Mouse (Mus musculus) retina, postnatal 1 day (tissue): ENCODE data around the gene Gucy2d.

Experiments
- DNase-seq: peaks from one replicate; pipeline ENCODE4 v3.0.0-alpha.2; 2012

Gene Gucy2d

DNA sequence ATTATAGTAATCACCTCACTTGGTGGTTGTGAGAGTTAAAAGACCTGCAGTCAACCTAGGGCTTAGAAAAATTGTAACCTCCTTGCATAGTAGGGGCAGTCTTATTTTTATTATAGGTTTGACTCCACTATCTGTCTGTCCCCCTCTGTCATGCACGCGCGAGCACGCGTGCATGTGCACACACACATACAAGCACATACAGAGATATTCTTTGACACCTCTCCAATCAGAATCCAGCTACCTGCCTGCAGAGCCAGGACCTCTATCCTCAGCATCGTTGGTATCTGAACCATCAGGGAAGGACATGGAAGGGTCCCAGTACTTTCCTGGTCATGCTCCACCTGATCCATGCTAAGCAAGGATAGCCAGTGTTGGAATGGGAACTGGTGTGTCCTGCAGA, 50.7 kb downstream of the Gucy2d start:
- no peak for DNase-seq

DNA sequence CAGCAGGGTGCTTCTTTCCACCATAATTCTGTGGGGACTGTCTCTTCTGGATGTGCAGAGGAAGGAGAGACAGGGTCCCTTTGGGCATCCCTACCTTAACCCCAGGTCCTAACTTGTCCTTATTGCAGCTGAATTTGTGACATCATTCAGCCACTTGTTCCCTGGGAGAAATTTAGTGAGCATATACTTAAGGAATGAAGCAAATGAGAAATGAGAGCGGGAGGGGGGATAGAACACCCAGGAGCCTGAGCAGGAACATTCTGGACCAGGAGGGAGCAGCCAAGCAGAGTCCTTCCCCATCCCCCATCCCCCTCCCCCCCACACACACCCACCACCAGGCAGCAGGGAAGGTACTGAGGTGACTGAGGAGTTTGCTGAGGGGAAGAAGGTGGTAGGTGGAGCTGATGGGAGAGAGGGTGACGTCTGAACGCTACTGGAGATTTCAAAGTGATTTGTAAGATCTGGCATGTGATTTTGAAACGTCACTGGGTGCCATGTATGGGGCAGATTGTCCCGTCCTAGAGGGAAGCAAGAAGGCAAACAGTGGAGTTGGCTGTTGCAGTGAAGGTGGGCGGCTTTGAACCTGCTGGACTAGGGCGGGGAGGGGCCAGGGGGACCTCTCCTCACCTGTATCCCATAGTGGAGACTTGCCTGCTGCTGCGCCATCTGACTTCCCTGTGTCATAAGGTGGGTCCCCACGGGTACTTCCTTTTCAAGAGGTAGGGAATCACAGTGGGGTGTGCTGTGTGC, 51.4 kb downstream of the Gucy2d start:
- DNase-seq = no peak

DNA sequence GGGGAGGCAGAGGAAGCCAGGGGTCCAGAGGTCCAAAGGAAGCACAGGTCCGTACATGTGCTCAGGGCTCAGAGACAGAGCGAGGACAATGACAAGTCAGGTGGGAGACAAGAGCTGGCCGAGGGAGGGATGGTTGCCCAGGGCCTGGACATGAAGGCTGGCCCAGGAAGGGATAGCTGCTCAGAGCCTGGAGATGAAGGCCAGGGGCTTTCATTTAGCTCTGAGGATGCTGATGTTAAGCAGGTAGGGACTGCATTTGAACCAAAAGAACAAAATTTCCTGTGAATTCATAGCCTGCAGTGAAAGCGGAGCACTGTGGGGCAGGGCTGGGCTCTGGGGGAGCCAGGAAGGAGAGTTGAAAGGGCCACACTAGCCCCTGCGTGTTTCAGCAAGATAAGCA, 52.1 kb downstream of the Gucy2d start:
- DNase-seq = no peak

DNA sequence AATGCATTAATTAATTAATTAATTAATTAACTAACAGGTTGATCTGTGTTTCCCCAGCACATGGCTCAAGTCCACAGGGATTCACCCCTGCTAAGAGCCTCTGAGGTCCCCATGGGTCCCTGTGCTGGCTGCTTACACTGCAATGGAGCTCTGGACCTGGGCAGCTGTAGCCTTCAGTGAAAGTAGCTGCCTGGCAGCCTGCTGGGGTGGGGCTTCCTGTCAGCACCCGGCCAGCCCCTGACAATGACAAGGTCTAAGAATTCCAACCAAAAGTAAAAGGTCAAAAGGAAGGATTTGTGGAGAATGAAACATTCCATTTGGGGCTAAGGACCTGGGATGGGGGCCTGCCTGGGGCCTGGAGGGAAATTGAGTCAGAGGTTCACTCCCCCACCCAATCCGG, 53.1 kb downstream of the Gucy2d start:
- no peak for DNase-seq

DNA sequence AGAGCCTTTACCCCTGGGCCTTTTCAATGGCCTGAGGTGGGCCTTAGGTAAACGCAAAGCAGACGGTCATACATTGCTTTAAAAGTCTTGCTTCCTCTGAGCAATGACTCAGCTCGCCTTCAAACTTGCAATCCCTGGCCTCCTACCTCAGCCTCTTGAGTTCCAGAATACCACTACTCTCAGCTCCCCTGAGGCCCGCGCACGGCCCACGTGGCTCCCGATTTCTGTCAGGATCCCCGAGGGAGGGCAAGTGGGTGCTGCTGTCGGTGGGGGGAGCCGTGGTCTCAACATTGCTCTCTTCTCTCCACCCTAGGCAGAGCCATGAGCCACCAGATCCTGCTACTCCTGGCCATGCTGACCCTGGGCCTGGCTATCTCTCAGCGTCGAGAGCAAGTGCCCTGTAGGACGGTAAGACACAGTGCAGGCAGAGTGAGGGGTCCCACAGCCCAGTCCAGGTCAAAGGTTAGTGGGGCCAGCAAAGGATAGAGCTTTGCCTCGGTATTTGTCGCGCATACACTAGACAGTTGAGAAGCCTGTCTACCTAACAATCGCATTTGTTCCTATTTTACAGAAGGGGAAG, 53.8 kb downstream of the Gucy2d start:
- no peak for DNase-seq

DNA sequence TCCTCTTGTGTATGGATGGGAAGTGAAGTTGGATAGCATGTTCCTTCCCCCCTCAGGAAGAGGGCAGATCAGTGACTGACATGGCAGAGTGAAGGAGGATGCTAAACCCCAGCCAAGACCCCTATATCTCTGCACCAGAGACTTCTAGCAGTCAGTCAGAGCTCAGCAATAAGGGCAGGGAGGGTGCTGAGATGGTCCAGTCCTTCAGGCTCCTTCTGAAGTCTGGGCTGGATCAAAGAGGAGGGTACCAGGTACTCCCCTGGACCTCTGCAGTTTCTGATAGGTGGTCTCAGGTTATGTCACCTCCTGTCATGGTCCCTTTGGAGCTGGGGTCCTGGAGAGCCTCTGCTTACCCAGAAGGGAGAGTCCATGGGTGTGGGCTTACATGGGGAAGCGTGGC, 55.4 kb downstream of the Gucy2d start:
- no peak for DNase-seq

DNA sequence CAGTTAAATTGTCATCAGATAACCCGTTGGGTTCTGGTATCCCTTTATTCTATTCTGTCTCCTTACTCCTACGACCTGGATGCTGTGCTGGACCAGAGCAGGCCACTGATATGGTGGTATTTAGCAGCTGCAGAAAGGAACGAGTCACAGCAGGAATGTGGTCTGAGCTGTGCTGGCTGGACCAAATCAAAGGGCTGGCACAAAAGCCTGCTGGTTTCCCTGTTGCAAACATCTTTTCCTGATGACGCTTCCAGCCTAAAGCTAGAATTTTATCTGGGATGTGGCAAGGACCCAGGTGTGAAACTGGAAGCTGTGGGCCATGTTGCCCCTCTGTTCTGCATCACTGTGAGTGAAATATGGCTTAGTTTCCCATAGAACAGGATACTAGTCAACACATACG, 57.2 kb downstream of the Gucy2d start:
- no peak for DNase-seq

DNA sequence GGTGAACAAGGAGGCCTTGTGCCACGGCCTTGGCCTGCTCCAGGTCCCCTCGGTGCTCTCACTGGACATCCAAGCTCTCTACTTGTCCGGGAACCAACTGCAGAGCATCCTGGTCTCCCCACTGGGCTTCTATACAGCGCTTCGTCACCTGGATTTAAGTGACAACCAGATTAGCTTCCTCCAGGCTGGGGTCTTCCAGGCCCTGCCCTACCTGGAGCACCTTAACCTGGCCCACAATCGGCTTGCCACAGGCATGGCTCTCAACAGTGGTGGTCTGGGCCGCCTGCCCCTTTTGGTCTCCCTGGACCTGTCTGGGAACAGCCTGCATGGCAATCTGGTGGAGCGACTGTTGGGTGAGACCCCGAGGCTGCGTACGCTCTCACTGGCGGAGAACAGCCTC, 57.9 kb downstream of the Gucy2d start:
- DNase-seq = no peak

DNA sequence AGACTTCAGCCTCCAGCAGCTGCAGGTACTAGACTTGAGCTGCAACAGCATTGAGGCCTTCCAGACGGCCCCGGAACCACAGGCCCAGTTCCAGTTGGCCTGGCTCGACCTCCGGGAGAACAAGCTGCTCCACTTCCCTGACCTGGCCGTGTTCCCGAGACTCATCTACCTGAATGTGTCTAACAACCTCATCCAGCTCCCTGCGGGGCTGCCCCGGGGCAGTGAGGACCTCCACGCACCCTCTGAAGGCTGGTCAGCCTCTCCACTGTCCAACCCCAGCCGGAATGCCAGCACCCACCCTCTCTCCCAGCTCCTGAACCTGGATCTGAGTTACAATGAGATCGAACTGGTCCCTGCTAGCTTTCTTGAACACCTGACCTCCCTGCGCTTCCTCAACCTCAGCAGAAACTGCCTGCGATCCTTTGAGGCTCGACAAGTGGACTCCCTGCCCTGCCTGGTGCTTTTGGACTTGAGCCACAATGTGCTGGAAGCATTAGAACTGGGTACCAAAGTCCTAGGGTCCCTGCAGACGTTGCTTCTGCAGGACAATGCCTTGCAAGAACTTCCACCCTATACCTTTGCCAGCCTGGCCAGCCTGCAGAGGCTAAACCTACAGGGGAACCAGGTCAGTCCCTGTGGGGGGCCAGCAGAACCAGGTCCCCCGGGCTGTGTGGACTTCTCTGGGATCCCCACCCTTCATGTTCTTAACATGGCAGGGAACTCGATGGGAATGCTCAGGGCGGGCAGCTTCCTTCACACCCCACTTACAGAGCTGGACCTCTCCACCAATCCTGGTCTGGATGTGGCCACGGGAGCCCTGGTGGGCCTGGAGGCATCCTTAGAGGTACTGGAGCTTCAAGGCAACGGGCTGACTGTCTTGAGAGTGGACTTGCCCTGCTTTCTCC, 58.7 kb downstream of the Gucy2d start:
- DNase-seq = no peak

DNA sequence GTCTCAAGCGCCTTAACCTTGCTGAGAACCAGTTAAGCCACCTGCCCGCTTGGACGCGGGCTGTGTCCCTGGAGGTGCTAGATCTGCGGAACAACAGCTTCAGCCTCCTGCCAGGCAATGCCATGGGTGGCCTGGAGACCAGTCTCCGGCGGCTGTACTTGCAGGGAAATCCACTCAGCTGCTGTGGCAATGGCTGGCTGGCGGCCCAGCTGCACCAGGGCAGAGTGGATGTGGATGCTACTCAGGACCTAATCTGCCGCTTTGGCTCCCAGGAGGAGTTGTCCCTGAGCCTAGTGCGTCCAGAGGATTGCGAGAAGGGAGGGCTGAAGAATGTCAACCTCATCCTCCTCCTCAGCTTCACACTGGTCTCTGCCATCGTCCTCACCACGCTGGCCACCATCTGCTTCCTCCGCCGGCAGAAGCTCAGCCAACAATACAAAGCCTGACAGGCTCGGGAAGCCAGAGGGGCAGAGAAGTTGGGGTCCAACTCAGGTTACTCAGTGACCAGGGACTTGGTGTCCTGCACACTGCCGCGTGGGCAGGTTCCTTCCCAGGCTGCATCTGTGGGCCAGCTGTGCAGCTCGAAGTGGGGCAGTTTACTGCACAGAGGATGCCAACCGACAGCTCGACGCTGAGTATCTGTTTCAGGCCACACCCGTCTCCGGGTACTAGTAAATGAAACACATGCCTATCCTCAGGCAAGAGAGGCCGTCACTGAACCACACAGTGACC, 59.5 kb downstream of the Gucy2d start:
- no peak for DNase-seq

DNA sequence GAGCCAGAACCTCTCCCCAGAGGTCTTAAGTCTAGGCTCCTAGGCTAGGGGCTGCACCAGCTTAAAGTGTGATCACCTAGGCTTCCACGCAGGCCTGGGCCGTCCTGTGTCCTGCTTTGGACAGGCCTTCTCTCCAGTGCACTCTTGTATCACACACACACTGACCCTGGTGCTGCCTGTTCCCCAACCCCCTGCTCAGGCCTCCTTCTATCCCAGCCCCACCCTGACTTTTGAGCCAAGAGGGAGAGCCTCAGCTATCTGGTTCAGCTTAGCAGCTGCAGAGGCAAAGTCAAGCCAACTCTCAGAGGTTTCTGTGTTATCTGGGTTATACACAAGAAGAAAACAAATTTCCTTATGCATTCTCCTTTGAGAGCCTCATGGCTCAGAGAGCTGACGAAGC, 60.3 kb downstream of the Gucy2d start:
- no peak for DNase-seq

DNA sequence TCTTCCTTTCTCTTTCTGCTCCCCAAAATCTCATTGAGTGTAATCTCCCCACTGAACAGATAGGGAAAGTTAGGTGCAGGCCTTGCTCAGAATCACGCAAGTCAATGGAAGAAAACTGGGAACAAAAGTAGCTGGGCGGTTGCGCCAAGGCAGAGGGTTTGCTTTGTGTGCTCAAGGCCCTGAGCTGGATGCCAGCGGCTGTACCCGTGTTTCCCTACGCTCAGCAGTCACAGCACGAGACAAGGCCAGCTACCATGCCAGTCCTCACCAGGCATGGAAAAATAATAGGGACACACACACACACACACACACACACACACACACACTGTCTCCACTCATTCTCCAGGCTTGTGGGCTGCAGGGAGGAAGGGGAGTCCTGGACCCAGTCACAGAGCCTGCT, 60.9 kb downstream of the Gucy2d start:
- DNase-seq = no peak

DNA sequence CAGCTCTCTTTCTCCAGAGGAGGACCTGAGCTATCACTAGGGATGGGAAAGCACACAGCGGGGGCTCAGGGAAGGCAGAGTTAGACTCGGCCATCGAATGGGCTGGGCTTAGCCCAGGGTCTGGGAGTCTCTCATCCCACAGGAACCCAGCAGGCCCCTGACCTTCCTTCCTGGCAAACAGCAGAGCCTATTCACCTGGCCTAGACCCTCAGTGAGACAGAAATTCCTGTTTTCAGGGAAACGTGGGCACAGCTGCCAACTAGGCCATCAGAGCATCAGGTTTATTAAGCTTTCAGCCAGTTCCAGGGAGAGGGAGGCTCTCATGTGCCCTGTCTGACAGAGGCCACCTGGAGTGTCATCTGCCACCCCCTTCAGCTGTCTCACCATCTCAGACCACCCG, 62.7 kb downstream of the Gucy2d start:
- no peak for DNase-seq

DNA sequence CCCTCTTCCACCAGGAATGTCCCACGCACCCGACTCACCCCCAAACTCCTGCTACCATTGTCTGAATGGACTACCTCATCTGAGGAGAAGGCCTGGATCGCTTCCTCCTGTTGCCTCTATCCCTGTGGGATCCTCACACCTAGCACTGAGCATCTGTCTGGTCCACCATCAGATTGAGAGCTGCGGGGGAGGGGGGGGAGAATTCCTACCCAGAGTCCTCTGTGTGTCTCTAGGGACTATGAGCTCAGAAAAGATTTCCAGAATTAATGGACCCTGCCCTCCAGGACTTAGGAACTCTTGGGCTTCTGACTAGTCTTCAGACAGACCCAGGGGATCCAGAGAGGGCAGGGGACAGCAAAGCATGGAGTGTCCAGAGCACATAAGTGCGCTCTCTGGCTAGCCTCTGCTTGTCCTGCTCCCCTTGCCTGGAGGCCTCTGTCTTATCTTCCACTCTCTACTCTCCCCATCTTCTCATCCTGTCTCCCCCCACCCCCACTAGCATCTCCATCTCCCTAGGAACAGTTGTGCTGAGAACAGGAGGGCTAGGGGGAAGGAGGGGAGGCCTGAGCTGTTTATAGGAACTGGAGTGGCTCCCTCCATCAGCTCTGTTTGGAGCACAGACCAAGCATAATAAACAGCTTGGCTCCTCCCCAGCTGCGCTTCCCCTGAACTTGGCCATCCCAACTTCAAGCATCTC, 63.9 kb downstream of the Gucy2d start:
- no peak for DNase-seq

DNA sequence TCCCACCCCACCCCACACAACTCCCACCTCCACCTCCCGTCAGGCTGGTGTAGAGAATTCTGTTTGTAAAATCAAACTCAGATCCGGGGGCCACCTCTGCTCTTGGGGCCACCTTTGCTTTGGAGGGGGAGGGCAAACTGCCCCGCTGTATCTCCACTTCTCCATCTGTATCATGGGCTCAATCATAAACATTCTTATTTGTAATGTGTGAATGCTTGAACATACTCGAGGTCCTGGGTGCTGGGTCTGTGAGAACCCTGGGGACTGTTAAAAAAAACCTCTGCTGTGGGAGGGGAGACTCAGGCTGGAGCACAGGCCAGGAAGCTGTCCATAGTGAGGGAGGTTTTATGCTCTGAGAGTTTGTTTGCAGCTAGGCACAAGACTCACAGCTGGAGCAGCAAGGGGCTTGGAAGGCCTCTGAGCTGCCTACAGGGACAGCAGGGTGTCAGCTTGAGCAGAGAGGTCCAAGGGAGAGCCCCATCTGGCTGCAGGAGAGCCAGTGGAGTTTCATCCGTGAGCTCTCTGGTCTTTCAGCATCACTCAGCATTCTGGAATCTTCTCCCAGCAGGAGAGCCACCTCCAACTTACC, 64.6 kb downstream of the Gucy2d start:
- no peak for DNase-seq

DNA sequence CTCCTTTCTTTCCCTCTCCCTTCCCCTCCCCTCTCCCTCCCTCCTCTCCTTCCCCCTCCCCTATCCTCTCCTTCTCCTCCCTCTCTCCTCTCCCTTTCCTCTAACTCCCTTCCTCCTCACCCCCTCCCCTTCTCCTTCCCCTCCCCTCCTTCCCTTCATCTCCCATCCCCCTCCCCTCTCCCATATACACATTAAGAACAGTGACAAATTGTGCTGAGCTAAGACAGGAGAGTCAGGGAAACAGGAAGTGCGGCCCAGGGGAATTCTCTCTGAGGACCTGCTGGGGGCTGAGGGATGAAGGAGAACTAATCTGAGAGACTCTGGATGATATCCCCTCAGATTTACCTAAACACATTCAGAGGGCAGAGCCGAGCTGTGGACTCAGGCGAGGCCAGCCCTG, 65.4 kb downstream of the Gucy2d start:
- no peak for DNase-seq

DNA sequence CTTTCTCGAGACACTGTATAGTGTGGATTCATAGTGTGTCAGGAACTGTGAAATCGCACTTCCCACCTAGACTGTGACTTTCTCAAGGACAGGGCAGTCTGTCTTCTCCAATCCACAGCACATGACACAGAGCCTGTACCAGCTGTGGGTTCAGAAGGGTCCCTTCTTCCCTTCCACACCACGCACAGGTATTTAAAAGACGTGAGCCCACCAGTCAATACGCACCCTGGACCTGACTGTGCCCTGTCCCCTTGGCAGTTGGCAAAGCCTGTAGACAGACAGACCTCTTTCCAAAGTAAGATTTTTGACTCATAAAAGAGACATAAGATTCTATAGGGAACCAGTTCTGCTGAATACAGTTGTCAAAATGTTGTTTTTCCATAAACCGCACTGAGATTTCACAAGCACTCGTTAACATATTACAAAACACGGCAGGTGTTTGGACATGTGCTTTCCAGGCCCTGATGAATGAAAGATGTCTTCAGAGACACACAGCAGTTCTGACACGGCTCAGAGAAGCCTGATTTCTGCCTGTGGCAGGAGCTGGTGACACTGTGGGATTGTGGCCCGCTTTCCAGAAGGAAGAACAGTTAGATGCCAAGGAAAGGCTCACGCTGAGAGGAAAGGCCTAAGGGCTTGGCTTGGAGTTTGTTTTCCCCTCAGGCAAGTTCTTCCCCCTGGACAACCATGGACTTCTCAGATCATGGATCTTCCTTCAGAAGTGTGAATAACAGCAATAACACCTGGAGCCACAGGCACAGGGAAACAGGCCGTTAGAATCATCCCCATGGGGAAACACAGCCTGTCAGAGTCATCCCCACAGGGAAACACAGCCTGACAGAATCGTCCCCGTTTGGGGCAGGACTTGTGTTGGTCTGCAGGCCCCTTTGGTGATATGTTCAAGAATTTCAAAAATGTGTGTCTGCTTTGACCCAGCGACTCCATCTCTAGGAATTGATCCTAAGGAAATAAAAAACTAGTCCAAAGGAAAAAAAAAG, 71.0 kb downstream of the Gucy2d start:
- DNase-seq = no peak

DNA sequence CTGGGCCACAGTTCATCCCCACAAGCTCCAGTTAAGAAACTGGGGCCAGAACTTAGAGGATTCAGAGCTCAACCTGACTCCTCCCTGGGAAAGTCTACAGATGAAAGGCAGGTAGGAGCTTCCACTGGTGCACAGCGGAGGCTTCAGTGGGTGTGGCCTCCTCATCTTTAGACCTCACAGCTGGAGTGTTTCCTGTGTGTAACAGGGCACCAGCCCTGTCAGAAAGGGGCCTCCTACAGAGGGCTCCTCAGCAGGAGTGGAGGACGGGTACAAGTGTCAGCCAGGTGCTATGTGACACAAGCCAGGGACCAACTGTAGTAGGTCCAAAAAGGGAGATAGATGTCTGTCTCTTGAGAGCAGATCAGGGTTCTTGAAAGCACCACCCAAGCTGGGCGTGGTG, 73.0 kb downstream of the Gucy2d start:
- DNase-seq = no peak

DNA sequence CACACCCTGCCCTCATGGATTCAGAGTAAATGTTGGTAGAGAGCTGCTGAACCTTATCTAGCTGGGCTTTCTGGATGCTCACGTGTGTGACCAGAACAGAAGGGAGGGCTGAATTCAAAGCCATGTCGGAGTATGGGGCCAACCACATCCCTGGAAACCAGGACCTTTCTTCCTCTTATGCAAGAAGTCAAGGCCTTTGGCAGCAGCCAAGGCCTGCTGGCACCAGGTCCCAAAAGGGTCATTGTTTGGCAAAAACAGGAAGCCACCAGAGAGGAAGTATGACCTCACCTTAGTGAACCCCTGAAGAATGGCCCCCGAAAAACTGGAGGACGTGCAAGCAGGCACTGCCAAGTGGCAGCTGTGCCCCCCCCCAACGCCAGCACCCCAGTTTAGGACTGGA, 82.4 kb downstream of the Gucy2d start:
- no peak for DNase-seq

DNA sequence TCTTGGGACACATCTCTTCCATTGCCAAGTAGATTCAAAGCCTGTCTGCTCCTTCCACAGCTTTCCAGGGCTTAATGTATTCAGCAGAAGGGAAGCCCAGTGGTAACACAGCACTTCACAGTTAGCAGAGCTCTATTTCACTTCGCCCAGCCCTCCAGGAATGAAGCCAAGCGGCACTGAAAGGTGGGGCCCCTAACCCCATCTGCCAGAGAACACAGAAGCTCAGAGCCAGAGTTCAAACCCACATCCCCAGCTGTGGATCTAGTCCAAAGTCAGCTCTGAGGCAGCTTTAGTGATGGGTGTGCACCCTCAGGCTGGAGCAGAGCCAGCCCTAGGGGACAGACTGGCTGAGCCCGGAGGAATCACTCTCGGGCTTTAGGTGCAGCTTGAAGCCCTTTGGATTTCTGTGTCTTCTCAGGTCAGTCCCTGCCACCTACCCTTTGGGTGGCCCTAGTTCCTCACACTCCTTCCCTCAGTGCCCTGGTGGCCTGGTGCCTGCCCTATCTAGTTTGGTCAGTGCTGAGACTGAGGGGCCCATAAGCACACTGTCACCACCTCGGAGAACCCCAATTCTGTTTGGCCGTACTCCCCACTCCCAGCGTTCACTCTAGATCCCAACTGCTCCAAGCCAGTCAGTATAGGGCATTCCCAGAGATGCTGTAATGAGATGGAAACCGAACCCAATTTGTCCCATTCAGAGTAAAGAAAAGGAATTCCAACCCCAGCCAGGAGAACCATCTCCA, 83.0 kb downstream of the Gucy2d start:
- DNase-seq = no peak
